Mouse (Mus musculus) large intestine, adult 2 months (tissue): ENCODE results near the gene Mdm4. TPM values are rescaled to one million over a fixed set of nuclear protein-coding genes. Genes with fewer than 3 reads are reported as not detected.

Source experiments
- DNase-seq: peaks from one replicate; pipeline ENCODE4 v3.0.0-alpha.2; 2012; ENCODE audit warnings: low read depth, low spot score
- WGBS: fragments of 180-500 bp; shearing (Covaris S2); methylation state at CpG from one replicate; pipeline ENCODE4 v1.1.7; 2018; 5-methylcytosine and 5-hydroxymethylcytosine counted together
- polyA plus RNA-seq: library from polyadenylated mRNA; depleted of rRNA; stranded (reverse); fragments of >200 nt; gene quantifications from 2 replicates; pipeline ENCODE4 v1.2.3, GENCODE M21; 2012; rRNA removed

Mdm4 gene
- polyA plus RNA-seq, 1 experiment, result 17.0 TPM

GRCm38 (mm10) chr1:132917554-132917953, 112.8 kb downstream of the Mdm4 start:
- 23% methylated on average over 8 of the region's 8 CpGs for WGBS
- no peak for DNase-seq

DNA sequence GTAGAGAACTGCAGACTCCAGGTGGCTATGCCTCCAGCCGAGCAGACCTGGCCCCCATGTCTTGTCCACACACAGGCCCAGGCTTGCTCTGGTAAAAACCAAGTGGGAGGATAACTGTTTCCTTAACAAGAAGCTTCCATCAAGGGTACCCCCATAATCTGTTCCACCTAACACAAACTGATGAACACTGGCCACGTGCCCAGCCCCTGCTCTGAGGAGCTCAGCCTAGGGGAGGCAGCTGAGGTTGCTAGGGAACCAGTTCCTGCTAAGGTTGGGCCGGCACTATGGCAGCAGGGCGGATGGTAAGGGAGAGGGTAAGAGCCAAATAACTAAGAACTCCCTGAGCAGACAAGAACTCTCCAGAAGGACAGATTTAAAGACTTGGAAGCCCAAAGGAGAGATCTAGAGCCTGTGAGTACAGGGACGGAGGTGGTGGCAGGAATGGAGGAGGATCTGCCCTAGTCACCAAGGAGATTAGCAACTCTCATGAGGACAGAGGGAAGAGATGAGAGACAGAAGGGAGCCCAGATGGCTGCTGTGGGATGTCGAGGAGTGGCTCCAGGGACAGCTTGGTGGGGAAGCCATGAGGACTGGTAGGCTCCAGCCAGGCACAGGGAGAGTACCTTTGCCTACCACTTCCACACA, 114.4 kb downstream of the Mdm4 start:
- WGBS, result 54% methylated on average over 6 of the region's 6 CpGs
- no peak for DNase-seq

DNA sequence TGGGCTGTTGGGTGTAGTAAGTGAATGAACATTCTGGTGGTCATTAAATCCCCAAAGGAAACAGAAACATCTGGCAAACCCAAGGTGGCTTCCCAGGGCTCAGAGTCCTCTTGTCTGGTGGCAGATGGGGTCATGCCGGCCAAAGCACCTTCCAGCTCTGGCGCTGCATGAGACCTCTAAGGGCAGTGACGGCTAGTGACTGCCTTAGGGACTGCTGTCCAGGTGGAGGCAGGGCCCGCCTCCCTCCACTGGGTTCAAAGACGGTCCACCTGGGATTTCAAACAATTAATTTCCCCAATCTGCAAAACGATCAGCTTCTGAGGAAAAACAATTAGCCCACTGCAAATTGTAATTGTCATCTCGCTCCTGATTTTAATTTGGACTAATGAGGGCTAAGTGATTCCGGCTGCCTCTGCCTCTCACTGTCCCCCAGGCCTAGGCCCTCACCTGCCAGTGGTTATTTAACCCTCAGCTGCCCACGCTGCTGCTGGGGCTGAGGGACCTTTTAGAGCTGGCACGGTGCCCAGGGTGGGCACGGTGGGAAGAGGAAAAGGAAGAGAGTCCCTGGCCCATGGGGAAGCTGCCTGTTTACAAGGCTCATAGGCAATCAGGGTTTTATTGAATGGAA, 119.8 kb downstream of the Mdm4 start:
- WGBS, result 63% methylated on average over 11 of the region's 11 CpGs
- DNase-seq, result no peak

DNA sequence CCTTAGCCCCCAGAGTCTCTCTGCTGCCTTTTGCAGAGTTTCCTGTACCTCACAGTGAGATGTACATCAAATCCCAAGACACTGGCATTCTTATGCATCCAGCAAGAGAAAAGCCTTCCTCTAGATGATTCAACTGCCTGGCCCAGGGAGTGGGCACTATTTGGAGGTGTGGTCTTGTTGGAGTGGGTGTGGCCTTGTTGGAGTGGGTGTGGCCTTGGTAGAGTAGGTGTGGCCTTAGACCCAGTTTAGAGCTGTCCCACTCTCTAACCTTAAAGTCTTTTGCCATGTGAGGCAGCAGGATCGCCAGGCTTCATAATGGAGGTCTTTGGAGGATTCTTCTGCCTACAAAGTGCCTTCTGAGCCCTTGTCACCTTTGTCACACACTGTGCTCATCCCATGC, 120.4 kb downstream of the Mdm4 start:
- 81% methylated on average over 1 of the region's 1 CpGs for WGBS
- DNase-seq, result no peak

Other genes with a start within 250 kb of the Mdm4 start
- gene Lrrn2, start 150.3 kb downstream of the Mdm4 start, polyA plus RNA-seq, result 0.85 and 1.5 TPM in 2 replicates
- 20.3 and 35.8 TPM in 2 replicates for gene Pik3c2b, start 15.1 kb upstream of the Mdm4 start, polyA plus RNA-seq
- gene Ppp1r15b, start 100.6 kb upstream of the Mdm4 start, polyA plus RNA-seq, result 26.2 and 42.7 TPM in 2 replicates
- gene Plekha6, start 133.6 kb upstream of the Mdm4 start, polyA plus RNA-seq, result 45.8 and 82.8 TPM in 2 replicates